Mouse (Mus musculus) hindbrain, postnatal 0 days (tissue): ENCODE results near the gene Erc1. TPM values are rescaled to one million over a fixed set of nuclear protein-coding genes. Genes with fewer than 3 reads are reported as not detected.

Experiments
- ATAC-seq: fragments of 200-750 bp; cut with Nextera tagmentation; 2 replicates; pipeline ENCODE4 v1.8.0; 2017; ENCODE audit warnings: mild to moderate bottlenecking, moderate TSS enrichment, moderate library complexity
- DNase-seq: peaks from one replicate; pipeline ENCODE4 v3.0.0-alpha.2; 2015; ENCODE audit warnings: low spot score
- H3K27ac ChIP-seq: fragments of 300-500 bp; sonication (generic); 2 replicates; pipeline ENCODE4 v1.5.1; 2014; ENCODE audit warnings: mild to moderate bottlenecking
- H3K27me3 ChIP-seq: fragments of 300-500 bp; sonication (generic); 2 replicates; pipeline ENCODE4 v1.6.1; 2014; ENCODE audit warnings: low read length, mixed read lengths; ENCODE audit not compliant: insufficient read depth
- H3K36me3 ChIP-seq: fragments of 300-500 bp; sonication (generic); 2 replicates; pipeline ENCODE4 v1.6.1; 2014; ENCODE audit warnings: low read length, mixed read lengths; ENCODE audit not compliant: insufficient read depth
- H3K4me1 ChIP-seq: fragments of 300-500 bp; sonication (generic); 2 replicates; pipeline ENCODE4 v1.6.1; 2014; ENCODE audit warnings: antibody characterized with exemption, low read length, mixed read lengths; ENCODE audit not compliant: insufficient read depth
- H3K4me2 ChIP-seq: fragments of 300-500 bp; sonication (generic); 2 replicates; pipeline ENCODE4 v1.6.1; 2014; ENCODE audit warnings: low read depth, mild to moderate bottlenecking, low read length, moderate library complexity, mixed read lengths
- H3K4me3 ChIP-seq: fragments of 300-500 bp; sonication (generic); 2 replicates; pipeline ENCODE4 v1.5.1; 2014; ENCODE audit warnings: low read length
- H3K9ac ChIP-seq: fragments of 300-500 bp; sonication (generic); replicated peaks from 2 replicates; pipeline ENCODE4 v1.6.1; 2014; ENCODE audit warnings: mild to moderate bottlenecking, low read length, moderate library complexity, mixed read lengths
- H3K9me3 ChIP-seq: fragments of 300-500 bp; sonication (generic); 2 replicates; pipeline ENCODE4 v1.6.1; 2016; ENCODE audit warnings: low read length, mixed read lengths
- CTCF ChIP-seq: IDR thresholded peaks from 2 replicates; pipeline ENCODE4 v1.5.1; 2016; ENCODE audit warnings: antibody characterized with exemption, control low read depth, low read depth
- WGBS: fragments of 180-500 bp; shearing (Covaris S2); extraction: QIAGEN DNeasy Blood & Tissue Kit; methylation state at CpG from one replicate; pipeline ENCODE4 v1.1.7; 2014; 5-methylcytosine and 5-hydroxymethylcytosine counted together
- polyA plus RNA-seq: library from polyadenylated mRNA; unstranded; fragments of >200 nt; fragmentation: Nextera tagmentation; extraction: Ambion mirVana; gene quantifications from 2 replicates; pipeline ENCODE4 v1.2.1, GENCODE M21; 2015
- total RNA-seq: library from RNA; depleted of rRNA; stranded (reverse); fragments of >200 nt; gene quantifications from 2 replicates; pipeline ENCODE4 v1.2.3, GENCODE M21; 2014

Erc1 gene
- total and polyA plus RNA-seq, 2 experiments from 2014 or later = 51.4 to 73.6 TPM

DNA sequence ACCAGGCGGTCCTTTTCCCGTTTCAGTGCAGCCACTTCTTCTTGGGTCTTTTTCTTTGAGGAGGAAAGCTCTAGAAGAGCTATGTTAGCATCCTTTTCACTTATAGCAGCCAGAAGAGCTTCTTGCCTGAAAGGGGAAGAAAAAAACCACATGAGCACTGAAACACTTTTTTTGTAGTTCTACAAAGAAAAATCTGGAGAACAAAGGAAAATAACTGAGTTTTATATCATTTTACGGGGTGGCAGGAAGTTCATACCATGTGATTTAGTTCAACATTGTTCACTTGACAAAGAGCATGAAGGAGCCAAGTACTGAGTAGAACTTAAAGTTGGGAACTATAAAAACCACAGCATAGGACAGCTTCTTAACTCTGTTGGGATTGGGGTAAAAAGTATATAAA, 217.3 kb downstream of the Erc1 start:
- DNase-seq (no peak), ATAC-seq (no peak)
- H3K9me3 ChIP-seq = no peaks in the 10 kb centered on the region
- H3K4me2 ChIP-seq = no peak overlapping the region
- no peak for TF ChIP-seq CTCF
- no peaks in the 10 kb centered on the region for H3K4me1 ChIP-seq
- 90% methylated on average over 3 of the region's 3 CpGs for WGBS
- no peak overlapping the region for H3K9ac ChIP-seq
- no peaks in the 10 kb centered on the region for H3K27me3 ChIP-seq
- H3K36me3 ChIP-seq = peaks cover 5% of the 10 kb centered on the region; the same call in 1 of the 2 replicates
- H3K27ac ChIP-seq = no peak overlapping the region
- no peak overlapping the region for H3K4me3 ChIP-seq

DNA sequence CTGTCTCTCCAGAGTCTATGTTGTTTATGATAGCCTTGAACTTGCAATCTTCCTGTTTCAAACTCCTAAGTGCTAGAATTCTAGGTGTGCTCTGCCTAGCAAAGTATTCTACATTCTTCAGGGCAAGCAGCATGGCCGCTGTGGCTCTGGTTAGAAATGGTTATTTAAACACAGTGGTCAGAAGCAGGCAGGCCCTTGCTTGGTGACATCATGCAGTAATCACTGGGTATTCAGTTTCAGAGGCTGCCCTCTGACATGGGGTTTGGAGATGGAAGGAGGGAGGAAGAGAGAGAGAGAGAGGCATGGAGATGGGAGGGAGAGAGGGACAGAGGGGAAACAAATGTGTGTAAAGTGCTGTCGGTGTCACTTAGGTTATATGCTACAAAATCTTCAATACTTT, 246.6 kb downstream of the Erc1 start:
- H3K4me2 ChIP-seq = no peak overlapping the region
- no peaks in the 10 kb centered on the region for H3K27me3 ChIP-seq
- no peaks in the 10 kb centered on the region for H3K9me3 ChIP-seq
- ATAC-seq (no peak), DNase-seq (no peak)
- H3K27ac ChIP-seq = no peak overlapping the region
- TF ChIP-seq CTCF = no peak
- no peak overlapping the region for H3K4me3 ChIP-seq
- 75% methylated on average over 2 of the region's 2 CpGs for WGBS
- no peak overlapping the region for H3K9ac ChIP-seq
- no peaks in the 10 kb centered on the region for H3K4me1 ChIP-seq
- H3K36me3 ChIP-seq = no peaks in the 10 kb centered on the region

DNA sequence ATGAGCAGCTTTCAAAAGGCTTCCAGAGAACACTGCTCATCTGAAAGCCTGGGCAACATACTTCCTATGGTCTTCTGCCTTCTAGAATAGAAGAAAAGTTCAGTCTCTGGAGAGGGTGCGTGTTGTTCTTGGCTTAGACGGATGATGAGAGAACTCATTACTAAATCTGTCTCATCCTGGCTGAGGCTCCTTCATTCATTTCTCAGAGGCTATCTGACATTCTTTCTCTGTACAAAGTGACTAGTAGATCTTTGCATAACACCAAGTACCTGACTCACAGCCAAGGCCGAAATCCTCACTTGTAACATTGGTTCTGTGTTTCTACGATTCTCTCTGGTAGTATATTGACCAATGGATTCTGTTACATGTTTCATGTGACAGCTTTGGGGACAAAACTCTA, 252.5 kb downstream of the Erc1 start:
- Histone ChIP-seq H3K4me2 (no peak overlapping the region), H3K9ac (no peak overlapping the region), H3K4me1 (no peaks in the 10 kb centered on the region), H3K27me3 (no peaks in the 10 kb centered on the region), H3K4me3 (no peak overlapping the region), H3K27ac (no peak overlapping the region), H3K9me3 (no peaks in the 10 kb centered on the region), H3K36me3 (no peaks in the 10 kb centered on the region)
- ATAC-seq (no peak), DNase-seq (no peak)
- 89% methylated on average over 4 of the region's 4 CpGs for WGBS
- TF ChIP-seq CTCF = no peak

DNA sequence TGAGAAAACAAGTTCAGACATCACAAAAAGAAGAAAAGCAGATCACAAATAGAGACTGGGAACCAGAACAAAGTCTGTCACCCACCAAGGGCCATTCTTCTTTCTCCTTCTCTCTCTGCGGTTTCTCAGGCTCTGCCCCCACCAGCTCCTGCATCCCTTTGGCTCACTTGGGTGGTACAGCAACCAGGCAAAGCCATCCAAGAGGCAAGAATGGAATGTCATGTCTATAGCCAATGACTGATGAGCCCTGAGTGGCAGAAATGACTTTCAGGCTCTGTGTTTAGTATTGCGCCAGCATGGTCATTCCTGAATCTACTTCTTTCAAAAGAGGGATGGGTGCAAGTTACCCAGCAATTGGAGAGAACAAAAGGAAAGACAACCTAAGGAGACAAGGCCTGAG, 257.1 kb downstream of the Erc1 start:
- Histone ChIP-seq H3K4me3 (no peak overlapping the region), H3K4me1 (no peaks in the 10 kb centered on the region), H3K9ac (no peak overlapping the region), H3K4me2 (no peak overlapping the region), H3K27me3 (no peaks in the 10 kb centered on the region), H3K9me3 (no peaks in the 10 kb centered on the region), H3K27ac (peak overlapping the region; percentile 16; the same call in 1 of the 2 replicates), H3K36me3 (no peaks in the 10 kb centered on the region)
- TF ChIP-seq CTCF = no peak
- WGBS = 40% methylated on average over 2 of the region's 2 CpGs
- no peak for ATAC-seq
- peak; percentile 5 for DNase-seq

DNA sequence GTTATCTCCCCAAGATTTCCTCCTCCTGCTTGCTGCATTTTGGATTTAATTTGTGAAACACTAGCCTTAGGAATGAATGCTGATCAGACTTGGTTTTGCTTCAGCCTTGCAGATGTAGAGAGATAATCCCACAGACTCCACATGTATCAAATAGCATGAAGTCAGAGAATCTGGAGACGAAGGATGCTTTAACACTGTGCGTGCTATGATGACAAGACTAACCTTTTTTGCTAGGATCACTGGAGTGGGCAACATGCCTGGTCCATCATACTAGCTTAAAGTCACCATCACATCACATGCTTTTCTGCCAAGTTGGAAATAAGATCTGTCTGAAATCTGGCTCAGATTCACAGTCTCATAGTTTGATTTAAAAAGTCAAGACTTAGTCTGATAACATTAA, 260.1 kb downstream of the Erc1 start:
- H3K27ac ChIP-seq = no peak overlapping the region
- WGBS = 89% methylated on average over 2 of the region's 2 CpGs
- ATAC-seq = no peak
- H3K4me1 ChIP-seq = no peaks in the 10 kb centered on the region
- DNase-seq = no peak
- no peaks in the 10 kb centered on the region for H3K36me3 ChIP-seq
- no peak overlapping the region for H3K4me2 ChIP-seq
- H3K4me3 ChIP-seq = no peak overlapping the region
- H3K9me3 ChIP-seq = no peaks in the 10 kb centered on the region
- no peak overlapping the region for H3K9ac ChIP-seq
- no peak for TF ChIP-seq CTCF
- H3K27me3 ChIP-seq = no peaks in the 10 kb centered on the region

- H3K4me2 ChIP-seq = no peak overlapping the region
- no peaks in the 10 kb centered on the region for H3K36me3 ChIP-seq
- DNase-seq (no peak), ATAC-seq (no peak)
- no peak overlapping the region for H3K27ac ChIP-seq
- H3K9ac ChIP-seq = no peak overlapping the region
- H3K27me3 ChIP-seq = no peaks in the 10 kb centered on the region
- no peak for TF ChIP-seq CTCF
- no peaks in the 10 kb centered on the region for H3K9me3 ChIP-seq
- no peaks in the 10 kb centered on the region for H3K4me1 ChIP-seq
- no peak overlapping the region for H3K4me3 ChIP-seq
Measured at GRCm38 (mm10) chr6:119587454-119587853, 260.5 kb downstream of the Erc1 start.

- WGBS = 54% methylated on average over 5 of the region's 5 CpGs
- no peak overlapping the region for H3K9ac ChIP-seq
- no peaks in the 10 kb centered on the region for H3K4me1 ChIP-seq
- no peak overlapping the region for H3K4me3 ChIP-seq
- no peaks in the 10 kb centered on the region for H3K9me3 ChIP-seq
- H3K27ac ChIP-seq = no peak overlapping the region; the same call in 1 of the 2 replicates
- ATAC-seq (peak; percentile 56), DNase-seq (peak; percentile 25)
- no peaks in the 10 kb centered on the region for H3K27me3 ChIP-seq
- TF ChIP-seq CTCF = no peak
- no peak overlapping the region for H3K4me2 ChIP-seq
- no peaks in the 10 kb centered on the region; the same call in 1 of the 2 replicates for H3K36me3 ChIP-seq
Measured at GRCm38 (mm10) chr6:119585652-119586375, 262.2 kb downstream of the Erc1 start.
